9 mouse cellular contexts compared by ENCODE assay signal in the genomic region with DNA sequence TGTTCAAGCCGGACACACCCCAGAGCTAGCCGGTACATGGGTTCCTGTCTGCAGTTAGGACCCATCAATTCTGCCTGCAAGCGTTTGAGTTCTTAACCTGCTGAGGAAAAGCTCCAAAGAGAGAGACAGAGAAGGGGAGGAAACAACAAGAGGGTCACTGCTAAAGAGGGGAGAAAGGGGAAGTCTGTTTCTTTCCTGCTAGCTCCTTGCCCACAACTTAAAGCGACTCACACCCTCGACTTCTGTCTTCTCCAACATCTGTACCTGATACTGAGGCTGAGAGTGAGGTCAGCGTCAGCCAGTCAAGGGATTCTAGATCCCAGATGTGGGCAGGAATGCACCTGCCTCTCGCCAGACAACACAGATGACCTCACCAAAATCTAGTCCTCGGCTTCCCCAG. TPM values are rescaled to one million over a fixed set of nuclear protein-coding genes. Genes with fewer than 3 reads are reported as not detected.
A peak's percentile ranks its signal among the peaks of the same experiment; 100 is the strongest.
DNase-seq lines count a peak whose midpoint lies in the region; ATAC-seq and TF ChIP-seq lines count a peak whose summit lies in the region.
"Had no signal": no experiment of that assay in that cellular context is flagged by ENCODE, and none has a peak within 500 bp of the region (broad histone marks: within the 10 kb centered on the region; RNA-seq: fewer than 3 reads in every experiment).

No protein-coding gene starts in this region.

- ATAC-seq in heart, embryonic 15.5 days (replicated peaks; ENCODE audit: insufficient number of reproducible peaks, insufficient read depth, low FRiP score, low read depth), result no peak
- no peak for ATAC-seq in neural tube, embryonic 15.5 days (ENCODE audit: low FRiP score)
- ATAC-seq in limb, embryonic 14.5 days (ENCODE audit: low FRiP score, low read depth), result no peak
- no peak for ATAC-seq in frontal cortex, adult (ENCODE audit: low TSS enrichment)

- 39% methylated on average over 8 of the region's 8 CpGs for WGBS in heart, embryonic 15.5 days
- 29% methylated on average over 8 of the region's 8 CpGs for WGBS in neural tube, embryonic 15.5 days
- 6% methylated on average over 8 of the region's 8 CpGs for WGBS in limb, embryonic 14.5 days

- no peak for TF ChIP-seq POLR2A in limb, embryonic 14.5 days (IDR thresholded peaks at IDR 0.05; ENCODE audit: borderline replicate concordance, extremely low read depth, insufficient read depth, insufficient read length)

- 0 out of 2 replicates have a peak overlapping the region, but pooled peaks have one; percentile 23 for H3K9ac ChIP-seq in heart, embryonic 15.5 days
- H3K9ac ChIP-seq in neural tube, embryonic 15.5 days (replicated peaks), result no peak overlapping the region
- H3K9ac ChIP-seq in limb, embryonic 14.5 days (ENCODE audit: low read depth, low read length, severe bottlenecking), result no peak overlapping the region

- H3K36me3 ChIP-seq in heart, embryonic 15.5 days, result no peaks in the 10 kb centered on the region
- H3K36me3 ChIP-seq in neural tube, embryonic 15.5 days, result no peaks in the 10 kb centered on the region
- H3K36me3 ChIP-seq in limb, embryonic 14.5 days (ENCODE audit: control insufficient read depth, insufficient read depth, low read length), result no peaks in the 10 kb centered on the region

- H3K4me1 ChIP-seq in heart, embryonic 15.5 days (replicated peaks), result peaks cover 66% of the 10 kb centered on the region
- peaks cover 51% of the 10 kb centered on the region for H3K4me1 ChIP-seq in neural tube, embryonic 15.5 days
- peaks cover 49% of the 10 kb centered on the region for H3K4me1 ChIP-seq in limb, embryonic 14.5 days (ENCODE audit: control insufficient read depth, insufficient read depth, low read length)

- no peak for DNase-seq in heart, adult 18-20 months
- no peak for DNase-seq in neural tube, embryonic 10.5 days (ENCODE audit: extremely low spot score, low spot score)
- no peak for DNase-seq in limb, embryonic 14.5 days (ENCODE audit: low spot score)
- no peak for DNase-seq in natural killer cell, adult 2 months (ENCODE audit: low spot score in 2 of 2)
- DNase-seq in testis, postnatal 14 days (ENCODE audit: low spot score), result no peak

- peaks cover 40% of the 10 kb centered on the region for H3K27me3 ChIP-seq in heart, embryonic 15.5 days
- H3K27me3 ChIP-seq in neural tube, embryonic 15.5 days (replicated peaks), result peaks cover 42% of the 10 kb centered on the region
- H3K27me3 ChIP-seq in limb, embryonic 14.5 days (ENCODE audit: control insufficient read depth, insufficient read depth, low read length), result 0 out of 2 replicates have a peak, but pooled peaks cover 15% of the 10 kb centered on the region

- peak overlapping the region; percentile 71 for H3K4me2 ChIP-seq in heart, embryonic 15.5 days
- 0 out of 2 replicates have a peak overlapping the region, but pooled peaks have one; percentile 77 for H3K4me2 ChIP-seq in neural tube, embryonic 15.5 days
- peak overlapping the region; percentile 8 for H3K4me2 ChIP-seq in limb, embryonic 14.5 days (replicated peaks; ENCODE audit: low read depth, low read length, severe bottlenecking)

- no peaks in the 10 kb centered on the region for H3K9me3 ChIP-seq in heart, embryonic 15.5 days (replicated peaks)
- no peaks in the 10 kb centered on the region for H3K9me3 ChIP-seq in neural tube, embryonic 15.5 days (replicated peaks)
- H3K9me3 ChIP-seq in limb, embryonic 14.5 days (ENCODE audit: control insufficient read depth, low read length), result no peaks in the 10 kb centered on the region
- H3K9me3 ChIP-seq: megakaryocyte, embryonic 14.5 days had no signal

- H3K27ac ChIP-seq in heart, embryonic 15.5 days, result peak overlapping the region; percentile 85
- no peak overlapping the region for H3K27ac ChIP-seq in neural tube, embryonic 15.5 days (replicated peaks)
- no peak overlapping the region for H3K27ac ChIP-seq in limb, embryonic 14.5 days (replicated peaks; ENCODE audit: low read depth, low read length)

- H3K4me3 ChIP-seq in heart, embryonic 15.5 days, result peak overlapping the region; percentile 53
- H3K4me3 ChIP-seq in neural tube, embryonic 15.5 days (replicated peaks), result no peak overlapping the region
- peak overlapping the region; percentile 32 for H3K4me3 ChIP-seq in limb, embryonic 14.5 days (replicated peaks; ENCODE audit: low read length)
- H3K4me3 ChIP-seq: megakaryocyte, embryonic 14.5 days had no signal

RNA-seq across cellular contexts. Expression of a gene that starts 1.2 kb away (rescaled TPM):
- polyA plus RNA-seq in heart, embryonic 15.5 days (2015; fragmentation: Nextera tagmentation; extraction: Ambion mirVana), result 5.4 and 5.9 TPM in 2 replicates
- not detected for total RNA-seq in heart, adult 18-20 months (2021)
- 1.1 and 2.6 TPM in 2 replicates for polyA plus RNA-seq in neural tube, embryonic 15.5 days (2015; fragmentation: Nextera tagmentation; extraction: Ambion mirVana)
- 17.2 and 20.6 TPM in 2 replicates for polyA plus RNA-seq in limb, embryonic 14.5 days (2012; rRNA removed)
- 44.4 and 46.2 TPM in 2 replicates for polyA plus RNA-seq in limb, embryonic 14.5 days (2014; fragmentation: Nextera tagmentation; extraction: Ambion mirVana)

Comparison
In these comparisons a context has a peak if more than half of its experiments do, and no peak if none do; other contexts are left out.
1. H3K4me2 ChIP-seq: peak in every context shown above with its lines; median percentile 77 in neural tube, embryonic 15.5 days; 71 in heart, embryonic 15.5 days; 8 in limb, embryonic 14.5 days.